Mouse (Mus musculus) central nervous system, embryonic 14 days (tissue): ENCODE measurements around the gene Pou3f3. TPM values are rescaled to one million over a fixed set of nuclear protein-coding genes. Genes with fewer than 3 reads are reported as not detected.

Experiments used
- polyA plus RNA-seq: library from polyadenylated mRNA; depleted of rRNA; stranded (reverse); fragments of >200 nt; gene quantifications from 2 replicates; pipeline ENCODE4 v1.2.3, GENCODE M21; 2012; rRNA removed

The Pou3f3 gene
- polyA plus RNA-seq: 54.0 and 71.9 TPM in 2 replicates

DNA sequence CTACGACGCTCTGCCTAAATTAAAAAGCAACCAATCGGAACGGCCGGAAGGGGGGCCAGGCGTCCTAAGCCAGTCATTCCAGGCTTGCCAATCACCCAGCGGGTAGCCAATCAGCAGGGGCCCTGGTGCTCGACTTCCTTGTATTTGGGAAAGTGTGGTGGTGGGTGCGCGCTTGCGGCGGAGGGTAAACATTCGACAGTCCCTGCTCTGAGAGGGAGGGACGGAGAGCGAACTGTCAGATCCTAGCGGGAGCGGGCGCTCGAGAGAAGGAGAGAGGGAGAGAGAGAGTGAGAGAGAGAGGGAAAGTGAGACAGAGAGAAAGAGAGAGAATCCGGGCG, at the start of gene Pou3f3:
Pou3f3 (plus strand) TSS at position 191 of the 338 bp plus-strand sequence.

Other genes starting within 250 kb of the Pou3f3 start
- 47.6 and 49.3 TPM in 2 replicates for gene Mrps9, start 155.5 kb downstream of the Pou3f3 start, polyA plus RNA-seq